Mouse (Mus musculus): ENCODE data around the gene Eva1a. TPM values are rescaled to one million over a fixed set of nuclear protein-coding genes. Genes with fewer than 3 reads are reported as not detected.

Eva1a gene
- polyA plus RNA-seq, 1 experiment from 2014 or later, result 44.7 TPM

- Histone ChIP-seq H3K36me3 (no peaks in the 10 kb centered on the region), H3K9me3 (no peaks in the 10 kb centered on the region), H3K4me1 (0 out of 2 replicates have a peak, but pooled peaks cover 12% of the 10 kb centered on the region), H3K27me3 (no peaks in the 10 kb centered on the region), H3K27ac (no peak overlapping the region), H3K9ac (no peak overlapping the region), H3K4me3 (no peak overlapping the region), H3K4me2 (no peak overlapping the region)
- 26% methylated on average over 13 of the region's 13 CpGs for WGBS
- ATAC-seq (ENCODE audit: borderline replicate concordance, extremely low read depth, low FRiP score, low TSS enrichment), result peak; percentile 8; the same call in 1 of the 2 replicates
Observed at GRCm38 (mm10) chr6:82132876-82133591, 92.2 kb downstream of the Eva1a start.

GRCm38 (mm10) chr6:82133592-82133978 lies 92.7 kb downstream of the Eva1a start:
- ATAC-seq (ENCODE audit: borderline replicate concordance, extremely low read depth, low FRiP score, low TSS enrichment), result no peak
- H3K27ac ChIP-seq, result no peak overlapping the region
- 65% methylated on average over 7 of the region's 7 CpGs for WGBS

GRCm38 (mm10) chr6:82135959-82136712 lies 95.3 kb downstream of the Eva1a start:
- 80% methylated on average over 13 of the region's 13 CpGs for WGBS
- H3K4me3 ChIP-seq, result no peak overlapping the region
- no peak overlapping the region for H3K4me2 ChIP-seq
- no peaks in the 10 kb centered on the region for H3K36me3 ChIP-seq
- H3K4me1 ChIP-seq, result 0 out of 2 replicates have a peak, but pooled peaks cover 9% of the 10 kb centered on the region
- H3K27ac ChIP-seq, result no peak overlapping the region
- no peak for ATAC-seq (ENCODE audit: borderline replicate concordance, extremely low read depth, low FRiP score, low TSS enrichment)
- H3K9me3 ChIP-seq, result no peaks in the 10 kb centered on the region
- no peaks in the 10 kb centered on the region for H3K27me3 ChIP-seq
- no peak overlapping the region for H3K9ac ChIP-seq

More at GRCm38 (mm10) chr6:82133592-82133978, 92.7 kb downstream of the Eva1a start:
- Histone ChIP-seq H3K4me3 (no peak overlapping the region), H3K4me2 (no peak overlapping the region), H3K9me3 (no peaks in the 10 kb centered on the region), H3K36me3 (no peaks in the 10 kb centered on the region), H3K4me1 (0 out of 2 replicates have a peak, but pooled peaks cover 12% of the 10 kb centered on the region), H3K27me3 (no peaks in the 10 kb centered on the region), H3K9ac (no peak overlapping the region)

Other genes starting within 250 kb of the Eva1a start
- gene Gcfc2, start 117.4 kb upstream of the Eva1a start, polyA plus RNA-seq (2015; fragmentation: Nextera tagmentation; extraction: Ambion mirVana), result 8.7 and 10.7 TPM in 2 replicates
- 33.3 and 39.9 TPM in 2 replicates for gene Mrpl19, start 75.1 kb upstream of the Eva1a start, polyA plus RNA-seq (2015; fragmentation: Nextera tagmentation; extraction: Ambion mirVana)

All from lung, embryonic 15.5 days (tissue).